Mouse (Mus musculus): ENCODE results near the gene Dgkk.
"Not testable (repeated sequence)": the region's sequence is repeated elsewhere in the genome, so short reads cannot be mapped to it uniquely, and the experiment has no call there.

The Dgkk gene

DNA sequence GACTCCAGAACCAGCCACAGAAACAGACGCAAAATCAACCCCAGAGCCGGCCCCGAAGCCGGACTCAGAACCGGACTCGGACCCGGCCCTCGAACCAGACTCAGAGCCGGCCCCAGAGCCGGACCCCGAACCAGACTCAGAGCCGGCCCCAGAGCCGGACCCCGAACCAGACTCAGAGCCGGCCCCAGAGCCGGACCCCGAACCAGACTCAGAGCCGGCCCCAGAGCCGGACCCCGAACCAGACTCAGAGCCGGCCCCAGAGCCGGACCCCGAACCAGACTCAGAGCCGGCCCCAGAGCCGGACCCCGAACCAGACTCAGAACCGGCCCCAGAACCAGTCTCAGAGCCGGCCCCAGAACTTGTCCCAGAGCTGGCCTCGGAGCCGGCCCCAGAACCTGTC is at the start of gene Dgkk:
Gene Dgkk, plus strand, starts transcription at position 301 of the 400 bp plus-strand sequence.
- DNase-seq (ENCODE audit: low read depth in 2 of 2, low spot score in 2 of 2), result not testable (repeated sequence)

GRCm38 (mm10) chrX:6733998-6734397 is 45.1 kb upstream of the Dgkk start:
- DNase-seq (ENCODE audit: low read depth in 2 of 2, low spot score in 2 of 2), result no peak

DNA sequence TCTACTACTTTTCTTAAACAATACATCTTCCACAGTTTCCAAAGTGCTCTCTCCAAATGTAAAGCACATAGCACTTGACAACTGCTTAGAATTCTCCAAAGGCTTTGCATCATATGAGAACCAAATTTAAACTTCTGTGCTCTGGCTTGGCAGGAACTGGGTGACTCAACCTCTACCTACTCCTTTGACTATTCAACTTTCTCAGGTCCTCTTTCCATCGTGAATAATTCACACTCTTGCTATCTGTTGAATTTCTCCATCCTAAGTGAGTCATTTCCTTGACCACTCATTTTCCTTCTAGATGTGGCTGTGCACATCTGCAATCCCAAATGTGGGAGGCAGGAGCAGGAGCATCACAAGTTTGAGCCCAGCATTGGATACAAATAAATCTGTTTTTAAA is 28.4 kb upstream of the Dgkk start:
- DNase-seq (ENCODE audit: low read depth in 2 of 2, low spot score in 2 of 2), result no peak

DNA sequence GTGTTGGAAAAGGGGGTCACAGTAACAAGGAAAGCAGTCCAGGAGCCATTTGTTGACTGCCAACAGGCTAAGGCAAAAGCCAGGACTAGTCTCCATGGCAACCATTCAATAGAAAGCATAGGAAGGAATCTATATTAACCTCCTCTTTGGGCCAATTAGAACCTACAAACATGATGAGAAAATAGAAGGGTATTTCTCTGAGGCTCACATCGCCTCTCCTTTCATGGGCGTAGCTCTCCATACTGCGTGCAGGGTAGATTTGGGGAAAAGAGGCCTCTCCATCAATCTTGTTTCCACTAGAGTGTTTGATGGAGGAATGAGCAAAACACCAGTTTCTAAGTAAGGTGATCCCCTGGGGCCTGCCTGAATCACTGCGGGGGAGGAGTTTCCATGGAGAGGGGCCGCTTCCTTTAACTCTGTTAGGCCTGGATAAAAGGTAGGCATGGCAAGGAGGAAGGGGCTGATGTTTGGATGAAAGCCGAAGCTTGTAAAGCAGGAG is 27.5 kb upstream of the Dgkk start:
- DNase-seq (ENCODE audit: low read depth in 2 of 2, low spot score in 2 of 2), result no peak

DNA sequence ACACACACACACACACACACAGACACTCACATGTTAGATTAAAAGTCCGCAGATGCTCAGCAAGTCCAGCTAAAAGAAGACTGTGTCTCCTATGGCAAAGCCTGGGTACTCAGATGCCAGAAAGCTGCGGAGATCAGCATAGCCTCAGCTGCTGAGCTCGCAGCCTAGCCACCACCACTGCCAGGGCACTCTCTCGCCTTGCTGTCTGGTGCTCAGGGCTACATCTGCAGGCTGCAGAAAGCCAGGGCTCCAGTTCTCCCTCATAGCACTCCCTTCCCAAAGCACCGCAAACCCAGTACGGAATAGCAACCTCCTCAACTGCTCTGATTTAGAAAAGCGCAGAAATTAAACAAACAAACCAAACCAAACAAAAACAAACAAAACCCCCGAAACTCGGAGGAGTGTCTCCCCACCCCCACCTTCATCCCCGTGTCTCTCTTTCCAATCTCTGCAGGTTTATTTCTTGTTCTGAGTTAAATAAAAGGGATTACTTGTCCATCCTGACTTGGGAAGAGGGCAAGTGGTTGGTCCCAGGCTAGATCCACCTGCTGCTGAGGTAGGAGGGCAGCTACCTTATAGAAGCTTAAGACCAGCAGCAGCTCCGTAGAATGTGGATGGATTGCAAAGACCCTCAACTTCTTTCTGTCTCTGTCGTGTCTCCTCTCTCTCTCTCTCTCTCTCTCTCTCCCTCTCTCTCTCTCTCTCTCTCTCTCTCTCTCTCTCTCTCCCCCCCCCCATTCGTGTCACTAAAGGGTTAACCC is 1.4 kb upstream of the Dgkk start:
- DNase-seq (ENCODE audit: low read depth in 2 of 2, low spot score in 2 of 2), result no peak

DNA sequence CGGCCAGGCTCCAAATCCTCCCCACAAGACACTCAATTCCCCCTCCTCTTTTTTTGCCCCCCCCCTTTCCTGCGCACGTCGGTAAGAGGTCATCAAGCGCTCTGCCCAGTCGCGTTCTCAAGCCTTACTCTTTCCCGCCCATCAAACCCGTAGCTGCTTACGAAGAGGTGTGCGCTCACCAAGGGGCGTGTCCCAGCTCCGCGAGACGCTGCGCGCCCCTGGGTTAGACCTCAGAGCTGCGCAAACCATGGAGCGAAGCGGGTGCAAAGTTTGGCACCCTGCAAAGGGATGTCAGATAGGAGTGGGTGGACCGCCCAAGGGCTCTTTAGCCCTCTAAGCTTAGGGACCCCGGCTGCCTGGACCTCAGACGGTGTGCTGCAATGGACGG is 862 bp upstream of the Dgkk start:
- DNase-seq (ENCODE audit: low read depth in 2 of 2, low spot score in 2 of 2), result no peak

- no peak for DNase-seq (ENCODE audit: low read depth in 2 of 2, low spot score in 2 of 2)
Measured at GRCm38 (mm10) chrX:6779969-6780539, 948 bp downstream of the Dgkk start.

GRCm38 (mm10) chrX:6832553-6832952 is 53.4 kb downstream of the Dgkk start:
- no peak for DNase-seq (ENCODE audit: low read depth in 2 of 2, low spot score in 2 of 2)

- DNase-seq (ENCODE audit: low read depth in 2 of 2, low spot score in 2 of 2), result no peak
Measured at GRCm38 (mm10) chrX:6853466-6853865, 74.4 kb downstream of the Dgkk start.

- DNase-seq (ENCODE audit: low read depth in 2 of 2, low spot score in 2 of 2), result no peak
Measured at GRCm38 (mm10) chrX:6854136-6854535, 75.0 kb downstream of the Dgkk start.

- no peak for DNase-seq (ENCODE audit: low read depth in 2 of 2, low spot score in 2 of 2)
Measured at GRCm38 (mm10) chrX:6893933-6894332, 114.8 kb downstream of the Dgkk start.

- DNase-seq (ENCODE audit: low read depth in 2 of 2, low spot score in 2 of 2), result no peak
Measured at GRCm38 (mm10) chrX:6911047-6911446, 131.9 kb downstream of the Dgkk start.

DNA sequence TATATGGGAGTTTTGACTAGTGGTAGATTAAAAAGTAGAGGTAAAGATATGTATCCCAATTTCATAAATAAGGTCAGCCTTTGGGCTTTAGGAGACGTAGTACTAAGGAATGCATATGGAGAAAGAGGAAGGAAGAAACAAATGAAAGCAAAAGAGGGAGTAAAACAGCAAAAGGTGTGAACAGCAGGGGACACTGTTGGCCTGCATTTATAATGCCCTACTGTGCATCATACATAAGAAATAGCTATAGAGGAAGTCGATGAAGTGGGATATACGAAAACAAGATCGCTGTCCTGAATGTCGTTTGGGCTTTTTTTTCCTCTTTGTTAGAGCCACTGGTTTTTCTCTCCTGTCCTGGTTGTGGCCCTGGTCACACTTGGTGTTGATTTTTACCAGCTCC is 143.1 kb downstream of the Dgkk start:
- DNase-seq (ENCODE audit: low read depth in 2 of 2, low spot score in 2 of 2), result no peak

DNA sequence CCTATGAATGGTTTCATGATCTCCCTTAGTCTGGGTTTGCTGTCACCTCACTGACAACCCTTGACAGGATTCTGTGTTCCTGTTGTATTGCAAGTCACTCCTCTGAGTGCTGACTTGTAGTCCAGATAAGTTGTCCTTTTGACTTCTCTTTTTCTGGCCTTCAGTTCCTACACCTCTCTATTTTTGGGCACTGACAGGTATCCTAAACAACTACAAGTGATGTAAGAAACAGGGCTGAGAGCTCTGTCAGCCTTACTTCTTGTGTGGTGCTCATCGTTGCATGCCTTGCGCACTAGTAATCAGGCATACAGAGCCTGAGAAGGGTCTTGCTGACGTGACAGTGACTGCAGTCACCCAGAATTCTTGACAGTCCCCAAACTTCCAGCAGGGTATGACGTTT is 147.1 kb downstream of the Dgkk start:
- no peak for DNase-seq (ENCODE audit: low read depth in 2 of 2, low spot score in 2 of 2)

DNA sequence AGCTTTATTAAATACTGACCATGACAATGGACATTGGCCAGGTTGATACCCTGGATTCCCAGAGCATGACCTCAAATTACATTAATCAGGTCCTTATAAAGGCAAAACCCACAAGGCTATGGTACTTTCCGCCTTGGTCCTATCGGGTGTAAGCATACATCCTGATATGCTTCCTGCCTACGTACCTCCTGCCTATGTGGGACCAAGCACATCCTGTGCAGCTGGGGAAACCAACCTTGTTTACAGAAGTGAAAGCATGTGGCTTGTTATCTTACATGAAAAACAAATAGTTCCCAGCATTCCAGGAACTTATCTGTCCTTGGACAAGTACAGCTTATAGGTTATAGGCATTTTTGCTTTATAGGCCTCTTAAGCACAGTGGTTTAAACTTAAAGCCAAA is 189.5 kb downstream of the Dgkk start:
- no peak for DNase-seq (ENCODE audit: low read depth in 2 of 2, low spot score in 2 of 2)

DNA sequence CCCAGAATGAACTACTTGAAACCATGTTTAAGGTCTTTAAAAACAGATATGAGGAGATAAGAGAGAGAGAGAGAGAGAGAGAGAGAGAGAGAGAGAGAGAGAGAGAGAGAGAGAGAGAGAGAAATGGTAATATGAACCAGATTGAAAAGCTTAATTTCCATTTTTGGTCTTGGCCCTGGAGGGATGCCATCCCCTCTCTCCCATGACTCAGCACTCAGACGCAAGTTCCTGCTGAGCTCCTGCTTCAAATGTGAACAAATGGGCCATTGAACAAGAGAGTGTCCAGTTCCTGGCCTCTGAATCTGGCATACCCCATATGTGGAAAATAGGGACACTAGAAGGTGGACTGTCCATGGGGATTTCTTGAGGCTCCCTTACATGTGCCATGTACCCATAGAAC is 192.8 kb downstream of the Dgkk start:
- DNase-seq (ENCODE audit: low read depth in 2 of 2, low spot score in 2 of 2), result no peak

DNA sequence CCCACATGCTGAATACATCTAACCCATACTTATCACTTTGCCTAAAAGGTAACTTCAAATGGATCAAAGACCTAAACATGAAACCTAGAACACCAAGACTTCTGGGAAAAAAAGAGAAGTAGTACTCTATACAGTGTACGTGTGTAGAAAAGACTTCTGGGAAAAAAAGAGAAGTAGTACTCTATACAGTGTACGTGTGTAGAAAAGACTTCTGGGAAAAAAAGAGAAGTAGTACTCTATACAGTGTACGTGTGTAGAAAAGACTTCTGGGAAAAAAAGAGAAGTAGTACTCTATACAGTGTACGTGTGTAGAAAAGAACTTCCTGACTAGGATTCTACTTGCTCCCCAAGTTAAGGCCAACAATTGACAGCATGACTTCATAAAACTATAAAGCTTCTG is 204.8 kb downstream of the Dgkk start:
- DNase-seq (ENCODE audit: low read depth in 2 of 2, low spot score in 2 of 2), result not testable (repeated sequence)
